15 mouse cellular contexts compared by ENCODE assay signal in genomic region chr11:76508125-76508524, GRCm38 (mm10).
DNase-seq lines count a peak whose midpoint lies in the region; ATAC-seq lines count a peak whose summit lies in the region.
"Had no signal": no experiment of that assay in that cellular context is flagged by ENCODE, and none has a peak within 500 bp of the region (broad histone marks: within the 10 kb centered on the region; RNA-seq: fewer than 3 reads in every experiment).

No protein-coding gene starts in this region.

- WGBS in embryonic facial prominence, embryonic 13.5 days, result 65% methylated on average over 4 of the region's 4 CpGs
- 89% methylated on average over 4 of the region's 4 CpGs for WGBS in embryonic facial prominence, embryonic 10.5 days
- WGBS in forebrain, embryonic 13.5 days, result 59% methylated on average over 4 of the region's 4 CpGs
- whole genome bisulfite sequencing in hindbrain, embryonic 15.5 days, result 40% methylated on average over 4 of the region's 4 CpGs
- 28% methylated on average over 4 of the region's 4 CpGs for WGBS in midbrain, embryonic 15.5 days
- 91% methylated on average over 4 of the region's 4 CpGs for WGBS in intestine, embryonic 15.5 days

- H3K36me3 ChIP-seq in embryonic facial prominence, embryonic 13.5 days, result no peaks in the 10 kb centered on the region
- H3K36me3 ChIP-seq in embryonic facial prominence, embryonic 10.5 days (replicated peaks), result peaks cover 9% of the 10 kb centered on the region; the same call in 1 of the 2 replicates
- no peaks in the 10 kb centered on the region for H3K36me3 ChIP-seq in forebrain, embryonic 13.5 days (ENCODE audit: poor library complexity, severe bottlenecking)
- no peaks in the 10 kb centered on the region for H3K36me3 ChIP-seq in hindbrain, embryonic 15.5 days
- no peaks in the 10 kb centered on the region for H3K36me3 ChIP-seq in midbrain, embryonic 15.5 days (replicated peaks)
- H3K36me3 ChIP-seq in intestine, embryonic 15.5 days, result no peaks in the 10 kb centered on the region
- H3K36me3 ChIP-seq: liver, embryonic 15.5 days had no signal

- H3K9me3 ChIP-seq in embryonic facial prominence, embryonic 13.5 days, result no peaks in the 10 kb centered on the region
- no peaks in the 10 kb centered on the region for H3K9me3 ChIP-seq in embryonic facial prominence, embryonic 10.5 days
- H3K9me3 ChIP-seq in forebrain, embryonic 13.5 days (replicated peaks), result no peaks in the 10 kb centered on the region
- H3K9me3 ChIP-seq in hindbrain, embryonic 15.5 days, result no peaks in the 10 kb centered on the region
- no peaks in the 10 kb centered on the region for H3K9me3 ChIP-seq in midbrain, embryonic 15.5 days
- no peaks in the 10 kb centered on the region for H3K9me3 ChIP-seq in intestine, embryonic 15.5 days
- H3K9me3 ChIP-seq: heart, embryonic 10.5 days; liver, embryonic 15.5 days had no signal

- H3K4me2 ChIP-seq in embryonic facial prominence, embryonic 13.5 days, result no peak overlapping the region
- H3K4me2 ChIP-seq in forebrain, embryonic 13.5 days, result peak overlapping the region; percentile 37
- peak overlapping the region; percentile 36 for H3K4me2 ChIP-seq in hindbrain, embryonic 15.5 days
- peak overlapping the region; percentile 26 for H3K4me2 ChIP-seq in midbrain, embryonic 15.5 days
- no peak overlapping the region for H3K4me2 ChIP-seq in intestine, embryonic 15.5 days (replicated peaks)
- H3K4me2 ChIP-seq: liver, embryonic 15.5 days had no signal

- no peak for ATAC-seq in embryonic facial prominence, embryonic 13.5 days (ENCODE audit: insufficient number of reproducible peaks, insufficient read depth, low FRiP score, low TSS enrichment, low read depth)
- no peak; the same call in 1 of the 2 replicates for ATAC-seq in forebrain, embryonic 13.5 days
- no peak for ATAC-seq in hindbrain, embryonic 15.5 days (ENCODE audit: low FRiP score, low read depth)
- peak; percentile 49 for ATAC-seq in midbrain, embryonic 15.5 days (replicated peaks)
- ATAC-seq in intestine, embryonic 15.5 days, result no peak
- ATAC-seq: Patski had no signal

- H3K4me1 ChIP-seq in embryonic facial prominence, embryonic 13.5 days, result peaks cover 28% of the 10 kb centered on the region
- H3K4me1 ChIP-seq in embryonic facial prominence, embryonic 10.5 days, result peaks cover 43% of the 10 kb centered on the region
- peaks cover 32% of the 10 kb centered on the region for H3K4me1 ChIP-seq in forebrain, embryonic 13.5 days
- peaks cover 53% of the 10 kb centered on the region for H3K4me1 ChIP-seq in hindbrain, embryonic 15.5 days (replicated peaks)
- peaks cover 33% of the 10 kb centered on the region for H3K4me1 ChIP-seq in midbrain, embryonic 15.5 days
- H3K4me1 ChIP-seq in intestine, embryonic 15.5 days (replicated peaks), result peaks cover 3% of the 10 kb centered on the region; the same call in 1 of the 2 replicates
- H3K4me1 ChIP-seq: liver, embryonic 15.5 days had no signal

- DNase-seq in embryonic facial prominence, embryonic 10.5 days (ENCODE audit: low spot score), result no peak
- no peak for DNase-seq in cerebellum, postnatal 36 days
- DNase-seq in right cerebral cortex, postnatal 14 days, result no peak
- DNase-seq: cerebellum, adult 11-12 months; gastrocnemius, postnatal 14 days; kidney, adult 8-10 months; thymus, postnatal 14 days had no signal

- H3K27ac ChIP-seq in embryonic facial prominence, embryonic 13.5 days, result peak overlapping the region; percentile 5; the same call in 1 of the 2 replicates
- no peak overlapping the region; the same call in 1 of the 2 replicates for H3K27ac ChIP-seq in embryonic facial prominence, embryonic 10.5 days (replicated peaks)
- H3K27ac ChIP-seq in forebrain, embryonic 13.5 days, result peak overlapping the region; percentile 78
- H3K27ac ChIP-seq in hindbrain, embryonic 15.5 days (replicated peaks), result peak overlapping the region; percentile 79
- H3K27ac ChIP-seq in midbrain, embryonic 15.5 days, result peak overlapping the region; percentile 86
- no peak overlapping the region for H3K27ac ChIP-seq in intestine, embryonic 15.5 days
- H3K27ac ChIP-seq: heart, embryonic 10.5 days; liver, embryonic 15.5 days had no signal

- H3K4me3 ChIP-seq in embryonic facial prominence, embryonic 13.5 days, result no peak overlapping the region
- no peak overlapping the region for H3K4me3 ChIP-seq in embryonic facial prominence, embryonic 10.5 days
- no peak overlapping the region for H3K4me3 ChIP-seq in forebrain, embryonic 13.5 days
- H3K4me3 ChIP-seq in hindbrain, embryonic 15.5 days, result no peak overlapping the region
- no peak overlapping the region for H3K4me3 ChIP-seq in midbrain, embryonic 15.5 days
- H3K4me3 ChIP-seq in intestine, embryonic 15.5 days (replicated peaks), result no peak overlapping the region
- H3K4me3 ChIP-seq: heart, embryonic 10.5 days; liver, embryonic 15.5 days had no signal

- H3K27me3 ChIP-seq in embryonic facial prominence, embryonic 13.5 days, result no peaks in the 10 kb centered on the region
- H3K27me3 ChIP-seq in embryonic facial prominence, embryonic 10.5 days (replicated peaks; ENCODE audit: low read depth, poor library complexity, severe bottlenecking), result no peaks in the 10 kb centered on the region
- no peaks in the 10 kb centered on the region for H3K27me3 ChIP-seq in forebrain, embryonic 13.5 days
- H3K27me3 ChIP-seq in hindbrain, embryonic 15.5 days, result no peaks in the 10 kb centered on the region
- no peaks in the 10 kb centered on the region for H3K27me3 ChIP-seq in midbrain, embryonic 15.5 days (replicated peaks)
- no peaks in the 10 kb centered on the region for H3K27me3 ChIP-seq in intestine, embryonic 15.5 days (replicated peaks)
- H3K27me3 ChIP-seq: liver, embryonic 15.5 days; Patski had no signal

- 0 out of 2 replicates have a peak overlapping the region, but pooled peaks have one; percentile 54 for H3K9ac ChIP-seq in embryonic facial prominence, embryonic 13.5 days
- peak overlapping the region; percentile 41 for H3K9ac ChIP-seq in forebrain, embryonic 13.5 days
- no peak overlapping the region for H3K9ac ChIP-seq in hindbrain, embryonic 15.5 days
- no peak overlapping the region for H3K9ac ChIP-seq in midbrain, embryonic 15.5 days
- H3K9ac ChIP-seq in intestine, embryonic 15.5 days, result no peak overlapping the region
- H3K9ac ChIP-seq: liver, embryonic 15.5 days had no signal

Comparison
In these comparisons a context has a peak if more than half of its experiments do, and no peak if none do; other contexts are left out.
1. H3K27ac ChIP-seq: peak in embryonic facial prominence, embryonic 13.5 days (single experiment), forebrain, embryonic 13.5 days (single experiment), hindbrain, embryonic 15.5 days (single experiment) and midbrain, embryonic 15.5 days (single experiment); none in embryonic facial prominence, embryonic 10.5 days (single experiment) and intestine, embryonic 15.5 days (single experiment).
2. H3K4me2 ChIP-seq: peak in forebrain, embryonic 13.5 days (single experiment), hindbrain, embryonic 15.5 days (single experiment) and midbrain, embryonic 15.5 days (single experiment); none in embryonic facial prominence, embryonic 13.5 days (single experiment) and intestine, embryonic 15.5 days (single experiment).
3. H3K9ac ChIP-seq: peak in embryonic facial prominence, embryonic 13.5 days (single experiment) and forebrain, embryonic 13.5 days (single experiment); none in hindbrain, embryonic 15.5 days (single experiment), midbrain, embryonic 15.5 days (single experiment) and intestine, embryonic 15.5 days (single experiment).